Mouse (Mus musculus) heart, adult 9 months (tissue): ENCODE measurements around the gene Plekho1.
"Not testable (repeated sequence)": the region's sequence is repeated elsewhere in the genome, so short reads cannot be mapped to it uniquely, and the experiment has no call there.

Experiments used
- DNase-seq, 2 experiments: peaks; one replicate each; pipeline ENCODE4 v3.0.0; 2022; ENCODE audit warnings: low spot score in 2 of 2

Plekho1 gene

DNA sequence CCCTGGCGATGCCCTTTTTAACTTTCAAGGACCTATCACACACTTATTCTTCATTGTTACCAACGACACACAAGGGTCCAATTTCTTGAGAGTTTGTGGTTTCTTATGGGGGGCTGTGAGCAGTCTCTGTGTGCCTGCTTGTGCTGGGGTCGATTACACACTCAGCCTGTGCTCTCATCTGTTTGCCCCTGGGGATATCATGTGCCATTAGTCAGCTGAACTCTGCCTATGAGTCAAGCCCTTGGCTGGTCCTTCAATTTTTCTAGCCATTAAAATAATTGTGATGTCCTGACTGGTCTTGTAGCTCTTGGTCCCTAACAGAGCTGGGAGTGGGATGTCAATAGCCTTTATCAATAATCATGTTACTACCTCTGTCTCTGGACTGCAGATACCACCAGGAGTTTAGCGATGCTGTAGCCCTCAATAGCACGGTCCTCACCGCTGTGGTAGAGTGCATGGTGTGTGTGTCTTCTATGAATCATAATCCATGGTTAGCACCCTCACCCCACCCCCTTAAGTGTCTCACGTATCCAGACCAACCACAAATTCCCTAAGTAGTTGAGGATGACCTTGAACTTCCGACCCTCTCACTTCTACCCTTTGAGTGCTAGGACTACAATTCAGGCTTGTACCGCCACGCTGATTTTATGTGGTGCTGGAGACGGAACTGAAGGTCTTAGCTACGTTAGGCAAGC is 15.4 kb downstream of the Plekho1 start:
- DNase-seq: no peak

DNA sequence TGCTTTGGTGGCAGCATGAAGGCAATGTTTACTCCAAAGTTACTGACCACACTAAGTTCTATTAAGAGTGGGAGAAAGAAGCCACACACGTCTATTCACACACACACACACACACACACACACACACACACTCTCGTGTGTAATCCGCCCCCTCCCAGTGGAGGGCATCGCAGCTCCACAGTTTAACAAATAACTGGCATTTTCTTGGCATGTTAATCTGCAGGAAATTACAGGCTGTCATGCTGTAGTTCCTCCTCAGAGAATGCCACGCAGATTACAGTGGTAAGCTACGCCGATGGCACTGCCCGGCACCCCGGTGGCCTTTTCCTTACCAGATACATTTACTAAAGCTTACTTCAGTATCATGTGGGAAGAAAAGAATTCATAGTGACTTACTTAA is 17.5 kb downstream of the Plekho1 start:
- DNase-seq: no peak

DNA sequence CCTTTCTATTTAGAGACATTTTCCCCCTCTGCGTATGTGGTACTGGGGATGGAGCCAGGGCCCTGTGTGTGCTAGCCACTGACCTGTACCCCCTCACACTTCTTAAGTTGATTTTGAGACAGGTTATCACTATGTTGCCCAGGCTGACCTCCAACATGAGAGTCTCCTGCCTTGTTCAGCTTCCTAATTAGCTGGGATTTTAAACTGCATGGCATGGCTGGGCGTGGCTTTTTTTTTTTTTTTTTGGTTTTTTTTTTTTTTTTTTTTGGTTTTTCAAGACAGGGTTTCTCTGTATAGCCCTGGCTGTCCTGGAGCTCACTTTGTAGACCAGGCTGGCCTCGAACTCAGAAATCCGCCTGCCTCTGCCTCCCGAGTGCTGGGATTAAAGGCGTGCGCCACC is 18.2 kb downstream of the Plekho1 start:
- DNase-seq: not testable (repeated sequence)

GRCm38 (mm10) chr3:95977079-95977478 is 18.7 kb downstream of the Plekho1 start:
- DNase-seq: no peak

GRCm38 (mm10) chr3:95972873-95973634 is 22.7 kb downstream of the Plekho1 start:
- no peak for DNase-seq

DNA sequence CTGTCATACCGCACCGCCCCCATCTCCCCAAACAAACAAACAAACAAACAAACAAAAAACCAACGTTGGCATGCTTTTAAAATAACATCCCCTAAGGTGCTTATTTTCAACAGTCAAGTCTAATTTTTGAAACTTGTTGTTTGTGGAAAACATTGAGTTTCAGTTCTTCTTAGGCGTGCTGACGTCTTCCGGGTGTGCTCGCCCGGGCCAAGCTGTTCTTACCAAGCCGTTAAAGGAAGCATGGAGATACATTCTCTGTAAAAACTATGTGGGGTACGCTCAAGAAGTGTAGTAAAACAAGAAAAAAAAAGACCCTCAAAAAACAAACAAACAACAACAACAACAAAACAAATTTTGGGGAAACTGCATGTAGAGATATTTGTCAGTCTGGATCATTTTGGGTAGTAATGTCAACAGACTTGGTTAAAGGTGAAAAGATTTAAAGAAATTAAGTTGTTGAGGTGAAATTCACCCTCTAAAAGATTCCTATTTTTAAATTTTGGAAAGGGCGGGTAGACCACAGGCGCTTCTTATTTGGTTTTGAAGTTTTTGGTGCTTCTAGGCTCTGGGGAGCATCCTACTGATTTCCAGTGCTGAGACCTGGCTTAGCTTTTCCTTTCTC is 23.4 kb downstream of the Plekho1 start:
- DNase-seq: no peak

GRCm38 (mm10) chr3:95970661-95971060 is 25.1 kb downstream of the Plekho1 start:
- not testable (repeated sequence) for DNase-seq

GRCm38 (mm10) chr3:95969277-95969676 is 26.5 kb downstream of the Plekho1 start:
- no peak for DNase-seq

- peak in 1 of 2 experiments; percentile 29 for DNase-seq
Observed at GRCm38 (mm10) chr3:95965518-95966451, 30.0 kb downstream of the Plekho1 start.

GRCm38 (mm10) chr3:95963681-95964080 is 32.1 kb downstream of the Plekho1 start:
- no peak for DNase-seq

- DNase-seq: no peak
Observed at GRCm38 (mm10) chr3:95963230-95963629, 32.6 kb downstream of the Plekho1 start.

DNA sequence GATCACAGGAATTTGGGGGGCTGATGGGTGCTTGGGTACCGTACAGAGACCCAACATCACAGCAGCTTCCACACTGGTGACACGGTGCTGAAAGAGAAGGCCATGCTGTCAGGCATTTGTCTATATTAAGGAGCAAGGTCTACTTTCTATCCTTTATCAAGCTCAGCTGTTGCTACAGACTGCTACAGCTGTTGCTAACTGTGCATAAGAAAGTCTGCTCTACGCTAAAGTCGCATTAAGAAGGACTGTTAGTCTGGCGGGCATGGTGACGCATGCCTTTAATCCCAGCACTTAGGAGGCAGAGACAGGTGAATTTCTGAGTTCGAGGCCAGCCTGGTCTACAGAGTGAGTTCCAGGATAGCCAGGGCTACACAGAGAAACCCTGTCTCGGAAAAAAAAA is 33.6 kb downstream of the Plekho1 start:
- not testable (repeated sequence) for DNase-seq

GRCm38 (mm10) chr3:95959807-95960206 is 36.0 kb downstream of the Plekho1 start:
- no peak for DNase-seq

- DNase-seq: no peak
Observed at GRCm38 (mm10) chr3:95959082-95959481, 36.7 kb downstream of the Plekho1 start.

DNA sequence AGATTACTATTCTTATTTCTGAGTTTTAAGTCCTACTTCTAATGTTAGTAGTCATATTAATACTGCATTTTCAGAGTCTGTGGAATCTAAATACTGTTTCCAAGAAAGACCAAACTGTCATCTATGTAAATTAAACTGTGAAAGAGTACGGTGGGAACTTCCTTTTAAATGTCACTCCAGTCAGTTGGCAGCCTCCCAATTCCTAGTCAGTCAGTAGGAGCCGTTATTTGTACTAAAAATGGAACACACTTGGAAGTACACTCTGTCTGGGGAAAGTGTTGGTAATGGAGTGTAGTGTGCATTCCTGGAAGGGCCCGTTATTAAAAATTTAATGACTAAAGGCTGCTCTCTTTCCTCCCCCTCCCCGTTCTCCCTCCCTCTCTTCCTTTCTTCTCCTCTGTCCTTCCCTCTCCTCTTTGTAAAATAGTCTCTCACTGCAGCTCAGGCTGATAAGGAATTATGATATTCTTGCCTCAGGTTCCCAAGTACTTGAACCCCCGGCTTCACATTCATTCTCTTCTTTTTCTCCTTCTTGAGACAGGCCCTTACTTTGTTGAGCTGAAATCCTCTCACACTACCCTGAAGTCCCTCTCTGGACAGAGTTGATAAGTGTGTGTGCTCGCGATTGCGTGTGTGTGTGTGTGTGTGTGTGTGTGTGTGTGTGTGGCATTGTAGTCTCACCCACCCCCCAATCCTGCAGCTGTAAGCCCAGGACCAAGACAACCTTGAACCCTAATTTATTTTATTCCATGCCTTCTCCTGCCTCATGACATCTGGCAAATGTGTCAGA is 38.2 kb downstream of the Plekho1 start:
- DNase-seq: peak; percentile 51 to 73

- DNase-seq: no peak
Observed at GRCm38 (mm10) chr3:95955318-95955717, 40.5 kb downstream of the Plekho1 start.

DNA sequence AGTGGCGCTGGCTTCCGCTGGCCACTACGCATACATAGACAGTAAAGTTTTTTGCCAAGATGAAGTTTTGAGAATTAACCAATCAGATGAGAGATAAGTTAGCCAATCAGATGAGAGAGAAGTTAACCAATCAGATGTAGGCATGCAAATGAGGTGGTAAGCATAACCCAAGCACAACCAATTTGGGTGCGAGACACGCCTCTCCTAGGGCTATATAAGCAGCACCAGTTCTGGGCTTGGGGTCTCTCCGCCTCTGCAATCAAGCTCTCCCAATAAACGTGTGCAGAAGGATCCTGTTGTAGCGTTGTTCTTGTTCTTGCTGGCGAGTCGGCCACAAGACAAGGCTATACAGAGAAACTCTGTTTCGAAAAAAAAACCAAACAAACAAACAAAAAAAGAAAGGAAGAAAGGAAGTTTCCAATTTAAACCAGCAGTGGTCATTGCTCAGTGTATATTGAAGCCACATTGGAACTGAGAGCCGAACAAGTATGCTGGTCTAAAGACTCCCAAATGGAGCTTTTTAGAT is 41.1 kb downstream of the Plekho1 start:
- not testable (repeated sequence) for DNase-seq

DNA sequence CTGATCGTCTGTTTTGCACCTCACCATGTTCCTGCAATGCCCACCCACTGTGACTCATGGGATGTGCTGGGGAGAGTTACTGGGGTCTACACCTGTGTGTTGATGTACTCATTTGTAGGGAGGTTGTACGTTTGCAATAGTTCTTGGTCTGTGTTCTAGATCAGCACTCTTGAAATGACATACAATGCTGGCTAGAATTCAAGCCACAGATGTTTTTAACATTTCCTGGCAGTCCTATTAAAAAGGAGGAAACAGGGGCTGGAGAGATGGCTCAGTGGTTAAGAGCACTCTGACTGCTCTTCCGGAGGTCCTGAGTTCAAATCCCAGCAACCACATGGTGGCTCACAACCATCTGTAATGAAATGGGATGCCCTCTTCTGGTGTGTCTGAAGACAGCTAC is 42.3 kb downstream of the Plekho1 start:
- peak; percentile 39 for DNase-seq

- DNase-seq: no peak
Observed at GRCm38 (mm10) chr3:95953023-95953422, 42.8 kb downstream of the Plekho1 start.

DNA sequence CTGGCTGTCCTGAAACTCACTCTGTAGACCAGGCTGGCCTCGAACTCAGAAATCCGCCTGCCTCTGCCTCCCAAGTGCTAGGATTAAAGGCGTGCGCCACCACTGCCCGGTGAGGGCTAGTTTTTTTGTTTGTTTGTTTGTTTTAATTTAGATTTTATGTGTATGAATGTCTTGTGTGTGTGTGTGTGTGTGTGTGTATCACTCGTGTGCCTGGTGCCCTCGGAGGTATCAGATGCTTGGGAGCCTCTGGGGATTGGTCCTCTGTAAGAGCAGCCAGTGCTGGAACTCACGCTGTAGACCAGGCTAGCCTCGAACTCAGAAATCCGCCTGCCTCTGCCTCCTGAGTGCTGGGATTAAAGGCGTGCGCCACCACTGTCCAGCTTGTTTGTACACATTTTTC is 44.2 kb downstream of the Plekho1 start:
- DNase-seq: not testable (repeated sequence)
